Mouse (Mus musculus) brain, embryonic 14.5 days (tissue): ENCODE measurements around the gene Ptp4a2.

Source experiments
- CTCF ChIP-seq: fragments of 200-500 bp; IDR thresholded peaks from 2 replicates; pipeline ENCODE4 v1.5.1; 2012; ENCODE audit warnings: inconsistent platforms, mild to moderate bottlenecking, moderate library complexity, borderline replicate concordance; ENCODE audit not compliant: insufficient read depth, insufficient read length; ENCODE audit errors: extremely low read depth
- POLR2A ChIP-seq: fragments of 200-500 bp; IDR thresholded peaks from 2 replicates; pipeline ENCODE4 v1.6.1; 2012; ENCODE audit warnings: mild to moderate bottlenecking, inconsistent platforms, borderline replicate concordance; ENCODE audit not compliant: poor library complexity, insufficient read depth, insufficient read length, severe bottlenecking; ENCODE audit errors: extremely low read depth

- TF ChIP-seq CTCF (no peak), POLR2A (no peak)
Measured at GRCm38 (mm10) chr4:129890094-129890493, 79.1 kb downstream of the Ptp4a2 start.
